Mouse (Mus musculus): ENCODE results near the gene Tbpl2.

The Tbpl2 gene

GRCm38 (mm10) chr2:24096495-24096894 lies at the start of gene Tbpl2:
TSS of gene Tbpl2 (minus strand) at chr2:24096595.
- DNase-seq (ENCODE audit: low spot score) = no peak

- no peak for DNase-seq (ENCODE audit: low spot score)
These were observed 38.0 kb upstream of the Tbpl2 start for GRCm38 (mm10) chr2:24134373-24134772.

DNA sequence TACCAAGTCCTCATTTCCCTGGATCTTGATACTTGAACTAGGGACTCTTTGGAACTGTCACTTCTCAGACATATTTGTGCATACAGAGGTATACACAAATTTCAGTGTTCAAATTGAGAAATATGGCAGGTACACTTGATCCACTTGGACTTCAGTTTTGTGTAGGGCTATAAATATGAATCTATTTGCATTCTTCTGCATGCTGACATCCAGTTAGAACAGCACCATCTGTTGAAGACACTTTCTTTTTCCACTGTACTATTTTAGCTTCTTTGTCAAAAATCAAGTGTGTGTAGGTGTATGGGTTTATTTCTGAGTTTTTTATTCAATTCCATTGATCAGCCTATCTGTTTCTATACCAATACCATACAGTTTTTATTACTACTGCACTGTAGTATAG lies 12.7 kb upstream of the Tbpl2 start:
- DNase-seq (ENCODE audit: low spot score) = no peak

DNA sequence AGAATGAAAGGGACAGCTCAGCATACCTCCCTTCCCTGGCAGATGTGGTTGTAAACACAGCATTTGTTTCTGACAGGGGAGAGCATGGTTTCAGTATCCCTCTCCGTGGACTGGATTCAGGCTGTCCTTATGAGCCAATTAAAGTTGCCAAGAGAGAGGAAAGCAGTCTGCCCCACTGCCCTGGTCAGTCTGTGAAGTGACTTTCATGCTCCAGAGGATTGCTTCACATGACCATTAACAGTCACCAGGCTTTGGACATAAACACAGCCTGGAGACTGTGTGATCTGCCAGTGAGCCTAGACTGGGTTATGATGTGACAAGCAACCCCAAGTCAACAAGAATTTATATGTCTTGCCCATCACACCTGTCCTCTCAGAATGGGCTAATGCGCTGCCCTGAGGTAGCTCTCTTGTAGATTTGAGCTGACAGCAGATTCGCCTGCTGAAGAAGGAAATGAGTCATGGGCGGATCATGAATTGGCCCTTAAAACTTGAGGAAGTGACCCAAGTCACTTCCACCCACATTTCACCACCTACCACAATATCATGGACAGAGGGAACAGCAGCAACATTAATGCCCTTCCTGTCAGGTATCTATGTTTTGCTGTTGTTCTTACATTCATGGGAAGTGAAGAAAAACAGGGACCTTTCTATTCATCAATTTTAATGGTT lies 7.4 kb upstream of the Tbpl2 start:
- DNase-seq (ENCODE audit: low spot score) = no peak

GRCm38 (mm10) chr2:24090921-24091320 lies 5.5 kb downstream of the Tbpl2 start:
- no peak for DNase-seq (ENCODE audit: low spot score)

DNA sequence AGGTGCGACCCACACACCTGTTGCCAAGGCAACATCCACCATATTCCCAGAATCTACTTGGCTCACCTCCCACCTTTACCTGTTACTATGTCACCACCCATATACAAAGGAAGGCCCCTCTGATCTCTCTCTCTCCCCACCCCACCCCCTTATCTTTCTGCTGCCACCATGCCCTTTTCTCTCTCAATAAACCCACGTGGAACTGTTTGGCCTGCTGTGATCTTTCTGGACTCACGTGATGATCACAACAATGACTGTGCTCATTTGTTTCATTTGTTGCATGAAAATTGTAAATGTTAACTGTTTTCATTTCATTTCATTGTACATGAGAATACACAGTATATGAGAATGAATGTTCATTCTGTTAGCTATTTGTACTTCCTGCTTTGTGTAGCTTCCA lies 45.9 kb downstream of the Tbpl2 start:
- no peak for DNase-seq (ENCODE audit: low spot score)

GRCm38 (mm10) chr2:24049344-24049990 lies 46.9 kb downstream of the Tbpl2 start, which contains the start of gene Hnmt:
TSS of gene Hnmt (minus strand) at chr2:24049394.
- no peak for DNase-seq (ENCODE audit: low spot score)

- DNase-seq (ENCODE audit: low spot score) = no peak
These were observed 47.8 kb downstream of the Tbpl2 start for GRCm38 (mm10) chr2:24048480-24049097.

- DNase-seq (ENCODE audit: low spot score) = no peak
These were observed 48.6 kb downstream of the Tbpl2 start for GRCm38 (mm10) chr2:24047551-24048479.

GRCm38 (mm10) chr2:24042901-24043300 lies 53.5 kb downstream of the Tbpl2 start:
- no peak for DNase-seq (ENCODE audit: low spot score)

GRCm38 (mm10) chr2:24040531-24040930 lies 55.9 kb downstream of the Tbpl2 start:
- DNase-seq (ENCODE audit: low spot score) = no peak

All from spleen, adult 12 weeks (tissue).